ENCODE assay signal across 8 mouse cellular contexts in the genomic region with DNA sequence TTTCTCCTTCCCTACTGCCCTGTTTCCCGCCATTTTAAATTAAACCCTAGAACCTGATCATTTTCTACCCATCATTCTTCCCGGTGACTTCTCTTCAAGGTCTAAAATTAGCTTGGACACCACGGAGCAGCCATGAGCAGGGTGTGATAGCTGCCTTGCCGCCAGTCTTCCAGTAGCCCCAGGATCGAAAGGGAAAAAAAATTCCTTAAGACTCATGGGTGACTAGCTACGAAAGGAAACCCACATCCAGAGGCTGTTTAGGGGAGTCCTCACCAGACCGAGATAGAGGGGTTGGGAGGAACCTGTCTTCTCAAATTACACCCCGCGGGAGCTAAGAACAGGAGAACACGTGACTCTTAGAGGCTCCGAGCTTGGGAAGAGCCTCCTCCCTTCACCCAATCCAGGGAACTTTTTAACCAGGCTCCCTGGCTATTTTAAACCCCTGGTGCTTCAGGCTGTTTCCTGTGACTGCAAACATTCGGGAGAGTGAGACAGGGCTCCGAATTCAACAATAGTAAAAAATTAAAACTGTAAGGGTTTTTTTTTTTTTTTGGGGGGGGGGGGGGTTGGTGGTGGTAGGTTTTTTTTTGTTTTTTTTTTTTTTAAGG. TPM values are rescaled to one million over a fixed set of nuclear protein-coding genes. Genes with fewer than 3 reads are reported as not detected.
DNase-seq lines count a peak whose midpoint lies in the region; ATAC-seq and TF ChIP-seq lines count a peak whose summit lies in the region.

No protein-coding gene starts in this region.

- peak overlapping the region; percentile 38; the same call in 1 of the 2 replicates for H3K9ac ChIP-seq in intestine, postnatal 0 days (ENCODE audit: low read depth, low read length)
- H3K9ac ChIP-seq in neural tube, embryonic 15.5 days (replicated peaks), result 0 out of 2 replicates have a peak overlapping the region, but pooled peaks have one; percentile 26

- no peaks in the 10 kb centered on the region for H3K9me3 ChIP-seq in intestine, postnatal 0 days (ENCODE audit: control insufficient read depth)
- no peaks in the 10 kb centered on the region for H3K9me3 ChIP-seq in neural tube, embryonic 15.5 days (replicated peaks)

- no peak overlapping the region for H3K27ac ChIP-seq in bone marrow macrophage, adult 2 months (ENCODE audit: insufficient read depth, low read depth, low read length)
- peak overlapping the region; percentile 66 for H3K27ac ChIP-seq in intestine, postnatal 0 days (ENCODE audit: low read depth, low read length)
- no peak overlapping the region for H3K27ac ChIP-seq in neural tube, embryonic 15.5 days (replicated peaks)

- ATAC-seq in intestine, postnatal 0 days, result no peak
- ATAC-seq in neural tube, embryonic 15.5 days (ENCODE audit: low FRiP score), result no peak

- TF ChIP-seq CTCF in bone marrow macrophage, adult 2 months (IDR thresholded peaks at IDR 0.05; ENCODE audit: low read depth, low read length), result no peak
- no peak for TF ChIP-seq CTCF in intestine, postnatal 0 days (IDR thresholded peaks at IDR 0.05; ENCODE audit: low read depth)
- no peak for TF ChIP-seq CTCF in lung, adult 2 months (IDR thresholded peaks at IDR 0.05; ENCODE audit: insufficient read depth, low read length)

- H3K4me1 ChIP-seq in bone marrow macrophage, adult 2 months (ENCODE audit: control insufficient read depth, insufficient read depth, low read length), result peaks cover 2% of the 10 kb centered on the region
- peaks cover 13% of the 10 kb centered on the region for H3K4me1 ChIP-seq in intestine, postnatal 0 days (replicated peaks; ENCODE audit: control insufficient read depth, insufficient read depth, low read length)
- H3K4me1 ChIP-seq in lung, adult 2 months (ENCODE audit: control insufficient read depth, insufficient read depth, low read length), result peaks cover 2% of the 10 kb centered on the region; the same call in 1 of the 2 replicates
- peaks cover 5% of the 10 kb centered on the region for H3K4me1 ChIP-seq in neural tube, embryonic 15.5 days

- no peak for TF ChIP-seq POLR2A in bone marrow macrophage, adult 2 months (IDR thresholded peaks at IDR 0.05; ENCODE audit: borderline replicate concordance, low read depth, low read length)
- TF ChIP-seq POLR2A in lung, adult 2 months (IDR thresholded peaks at IDR 0.05; ENCODE audit: borderline replicate concordance, extremely low read depth, low read depth, low read length), result no peak

- under 1% methylated on average over 13 of the region's 13 CpGs for WGBS in intestine, postnatal 0 days
- WGBS in lung, adult 2 months, result 3% methylated on average over 13 of the region's 13 CpGs
- WGBS in neural tube, embryonic 15.5 days, result 3% methylated on average over 13 of the region's 13 CpGs

- no peaks in the 10 kb centered on the region for H3K36me3 ChIP-seq in intestine, postnatal 0 days (ENCODE audit: control insufficient read depth, insufficient read depth)
- no peaks in the 10 kb centered on the region for H3K36me3 ChIP-seq in neural tube, embryonic 15.5 days

- no peaks in the 10 kb centered on the region for H3K27me3 ChIP-seq in intestine, postnatal 0 days (replicated peaks; ENCODE audit: control insufficient read depth, insufficient read depth, low read length)
- H3K27me3 ChIP-seq in neural tube, embryonic 15.5 days (replicated peaks), result 0 out of 2 replicates have a peak, but pooled peaks cover 2% of the 10 kb centered on the region

- peak; percentile 44 to 73 for DNase-seq in adrenal gland, adult (ENCODE audit: inconsistent age in 2 of 2, low spot score in 1 of 2)
- no peak for DNase-seq in adrenal gland, adult 8-10 months
- DNase-seq in heart, adult 18-20 months, result peak; percentile 75 to 85
- peak; percentile 31 for DNase-seq in lung, adult 2 months
- no peak for DNase-seq in spleen, adult 12 weeks (ENCODE audit: low spot score)

- H3K4me3 ChIP-seq in bone marrow macrophage, adult 2 months (ENCODE audit: insufficient read depth, low read length), result peak overlapping the region; percentile 37
- H3K4me3 ChIP-seq in intestine, postnatal 0 days (ENCODE audit: low read depth, low read length), result peak overlapping the region; percentile 36
- H3K4me3 ChIP-seq in lung, adult 2 months (replicated peaks; ENCODE audit: extremely low read depth, low read depth, low read length), result peak overlapping the region; percentile 57
- peak overlapping the region; percentile 37 for H3K4me3 ChIP-seq in neural tube, embryonic 15.5 days (replicated peaks)

- peak overlapping the region; percentile 72 for H3K4me2 ChIP-seq in intestine, postnatal 0 days (replicated peaks; ENCODE audit: low read depth)
- peak overlapping the region; percentile 63 for H3K4me2 ChIP-seq in neural tube, embryonic 15.5 days

RNA-seq across cellular contexts. Expression of a gene that starts 5.0 kb away (rescaled TPM):
- total RNA-seq in adrenal gland, adult 8-10 months (2022), result 1 to 10 TPM; 4.8 to 9.1 (median 7.1) TPM
- 0.67 and 0.91 TPM in 2 replicates for polyA plus RNA-seq in bone marrow macrophage, adult 2 months (2012; ENCODE audit: insufficient read depth, insufficient read length, missing spikeins)
- 1 to 10 TPM; 6.7 to 9.1 TPM for total RNA-seq in heart, adult 18-20 months (2021)
- polyA plus RNA-seq in intestine, postnatal 0 days (2015; fragmentation: Nextera tagmentation; extraction: Ambion mirVana), result 20.2 and 20.5 TPM in 2 replicates
- 12.5 and 17.5 TPM in 2 replicates for polyA plus RNA-seq in lung, adult 2 months (2012; rRNA removed)
- 5.6 and 6.2 TPM in 2 replicates for polyA plus RNA-seq in neural tube, embryonic 15.5 days (2015; fragmentation: Nextera tagmentation; extraction: Ambion mirVana)

Comparison
In these comparisons a context has a peak if more than half of its experiments do, and no peak if none do; other contexts are left out.
1. DNase-seq: peak in adrenal gland, adult (2 of 2), heart, adult 18-20 months (2 of 2) and lung, adult 2 months (single experiment); none in adrenal gland, adult 8-10 months (single experiment) and spleen, adult 12 weeks (single experiment).
2. Peak in every context shown above with its lines, with median percentiles within 50 percentile points of each other: H3K4me3 ChIP-seq.